Mouse (Mus musculus): ENCODE data around the gene Flg2. TPM values are rescaled to one million over a fixed set of nuclear protein-coding genes. Genes with fewer than 3 reads are reported as not detected.

Flg2 gene
- 0.01 TPM for polyA plus RNA-seq (2021)

- H3K27me3 ChIP-seq: peaks cover under 1% of the 10 kb centered on the region
- ATAC-seq: no peak
- in situ Hi-C loops (cut with MboI; ENCODE audit: low pct_unique_long_range_greater_than_20kb): no loop called here
- CTCF ChIA-PET: interaction anchor here (1.1 kb wide), 1 partner anchor 40 kb away, joined by 3 read pairs; no protein-coding TSS in a partner anchor
- DNase-seq (ENCODE audit: low read depth, low spot score): no peak
- no peak for TF ChIP-seq CTCF (IDR thresholded peaks at IDR 0.05)
- POLR2A ChIA-PET: no interaction called here
Measured at GRCm38 (mm10) chr3:93196978-93197377, at the start of gene Flg2. Gene Flg2, plus strand, starts transcription at chr3:93197278.

GRCm38 (mm10) chr3:93162502-93162901, 34.6 kb upstream of the Flg2 start:
- POLR2A ChIA-PET: no interaction called here
- CTCF ChIA-PET: interaction anchor here (1.4 kb wide), 1 partner anchor 12 kb away, joined by 4 read pairs; no protein-coding TSS in a partner anchor
- H3K27me3 ChIP-seq: peaks cover 3% of the 10 kb centered on the region
- DNase-seq (ENCODE audit: low read depth, low spot score) (no peak), ATAC-seq (no peak)
- no peak for TF ChIP-seq CTCF (IDR thresholded peaks at IDR 0.05)
- in situ Hi-C loops (cut with MboI; ENCODE audit: low pct_unique_long_range_greater_than_20kb): no loop called here

- in situ Hi-C loops (cut with MboI; ENCODE audit: low pct_unique_long_range_greater_than_20kb): no loop called here
- peaks cover 8% of the 10 kb centered on the region for H3K27me3 ChIP-seq
- ChIA-PET POLR2A (no interaction called here), CTCF (interaction anchor here (1.4 kb wide), 1 partner anchor 11 kb away, joined by 4 read pairs; no protein-coding TSS in a partner anchor)
- ATAC-seq: peak; percentile 39
- no peak for DNase-seq (ENCODE audit: low read depth, low spot score)
- TF ChIP-seq CTCF (IDR thresholded peaks at IDR 0.05): no peak
Measured at GRCm38 (mm10) chr3:93162996-93163592, 34.0 kb upstream of the Flg2 start.

- DNase-seq (ENCODE audit: low read depth, low spot score): no peak
- in situ Hi-C loops (cut with MboI; ENCODE audit: low pct_unique_long_range_greater_than_20kb): loop anchor here (5.0 kb wide), 1 partner anchor 56 kb away; no protein-coding TSS in a partner anchor
- H3K27me3 ChIP-seq: peaks cover 13% of the 10 kb centered on the region
- no peak for ATAC-seq
- ChIA-PET CTCF (interaction anchor here (1.4 kb wide), 1 partner anchor 16 kb away, joined by 3 read pairs; no protein-coding TSS in a partner anchor), POLR2A (interaction anchor here (1.3 kb wide), 1 partner anchor 17 kb away, joined by 3 read pairs; no protein-coding TSS in a partner anchor)
- TF ChIP-seq CTCF (IDR thresholded peaks at IDR 0.05): no peak
Measured at GRCm38 (mm10) chr3:93180856-93181255, 16.2 kb upstream of the Flg2 start.

GRCm38 (mm10) chr3:93201955-93202354, 4.9 kb downstream of the Flg2 start:
- POLR2A ChIA-PET: no interaction called here
- no peak for ATAC-seq
- in situ Hi-C loops (cut with MboI; ENCODE audit: low pct_unique_long_range_greater_than_20kb): no loop called here

GRCm38 (mm10) chr3:93202499-93202898, 5.4 kb downstream of the Flg2 start:
- CTCF ChIA-PET: interaction anchor here (1.1 kb wide), 1 partner anchor 14 kb away, joined by 3 read pairs; no protein-coding TSS in a partner anchor
- DNase-seq (ENCODE audit: low read depth, low spot score) (no peak), ATAC-seq (no peak)
- POLR2A ChIA-PET: no interaction called here
- no peak for TF ChIP-seq CTCF (IDR thresholded peaks at IDR 0.05)
- in situ Hi-C loops (cut with MboI; ENCODE audit: low pct_unique_long_range_greater_than_20kb): no loop called here
- no peaks in the 10 kb centered on the region for H3K27me3 ChIP-seq

More at GRCm38 (mm10) chr3:93201955-93202354, 4.9 kb downstream of the Flg2 start:
- DNase-seq (ENCODE audit: low read depth, low spot score): no peak
- H3K27me3 ChIP-seq: no peaks in the 10 kb centered on the region
- no peak for TF ChIP-seq CTCF (IDR thresholded peaks at IDR 0.05)
- CTCF ChIA-PET: interaction anchor here (1.1 kb wide), 1 partner anchor 14 kb away, joined by 3 read pairs; no protein-coding TSS in a partner anchor

Other genes with a start within 250 kb of the Flg2 start
- gene Lce3d, start 239.9 kb upstream of the Flg2 start, polyA plus RNA-seq (2021): 1.1 TPM
- gene Lce3e, start 230.2 kb upstream of the Flg2 start, polyA plus RNA-seq (2021): not detected
- not detected for gene Lce3f, start 205.1 kb upstream of the Flg2 start, polyA plus RNA-seq (2021)
- 0.31 TPM for gene Crct1, start 181.6 kb upstream of the Flg2 start, polyA plus RNA-seq (2021)
- gene Lce1m, start 178.2 kb upstream of the Flg2 start, polyA plus RNA-seq (2021): not detected
- not detected for gene Gm4858, start 128.5 kb upstream of the Flg2 start, polyA plus RNA-seq (2021)
- not detected for gene Crnn, start 52.5 kb upstream of the Flg2 start, polyA plus RNA-seq (2021)
- gene Flg, start 76.2 kb downstream of the Flg2 start, polyA plus RNA-seq (2021): not detected
- gene Hrnr, start 122.5 kb downstream of the Flg2 start, polyA plus RNA-seq (2021): not detected
- gene Rptn, start 196.4 kb downstream of the Flg2 start, polyA plus RNA-seq (2021): not detected
- 3.6 TPM for gene Tchh, start 245.1 kb downstream of the Flg2 start, polyA plus RNA-seq (2021)

All from Patski (cell line).